Mouse (Mus musculus): Measurements from ENCODE around the gene Pkp4. TPM values are rescaled to one million over a fixed set of nuclear protein-coding genes. Genes with fewer than 3 reads are reported as not detected.

The Pkp4 gene
- total RNA-seq, 1 experiment = 54.3 TPM

DNA sequence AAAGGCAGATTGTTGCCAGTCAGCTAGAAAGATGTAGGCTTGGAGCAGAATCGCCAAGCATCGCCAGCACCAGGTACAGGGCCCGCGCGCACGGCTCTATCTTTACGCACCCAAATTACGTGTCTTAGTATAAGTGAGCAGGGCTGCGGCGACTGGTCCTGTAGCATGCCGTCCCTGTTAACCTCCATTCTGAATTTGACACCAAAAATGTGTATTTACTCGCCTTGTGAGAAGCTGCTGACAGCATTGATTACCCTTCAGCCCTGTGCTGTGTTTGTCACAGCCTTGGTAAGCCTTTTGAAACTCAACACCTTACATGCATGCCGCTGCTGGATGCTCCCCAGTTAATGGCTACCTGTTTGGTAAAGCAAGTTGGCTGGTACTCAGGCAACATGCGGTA lies 105.8 kb downstream of the Pkp4 start:
- Histone ChIP-seq H3K36me3 (ENCODE audit: control insufficient read depth, insufficient read depth, low read length, poor library complexity, severe bottlenecking) (peaks cover 6% of the 10 kb centered on the region; the same call in 1 of the 2 replicates), H3K4me3 (ENCODE audit: insufficient read depth in 1 of 2, low read depth in 1 of 2, low read length in 2 of 2, poor library complexity in 1 of 2, severe bottlenecking in 1 of 2) (no peak overlapping the region), H3K9me3 (ENCODE audit: control insufficient read depth, insufficient read depth, low read depth, low read length) (no peaks in the 10 kb centered on the region), H3K4me1 (ENCODE audit: control insufficient read depth in 2 of 2, insufficient read depth in 2 of 2, low read length in 2 of 2, poor library complexity in 1 of 2) (no peaks in the 10 kb centered on the region), H3K9ac (ENCODE audit: insufficient read depth, low read depth, low read length, poor library complexity, severe bottlenecking) (no peak overlapping the region), H3K27ac (ENCODE audit: insufficient read depth, low read depth, low read length, poor library complexity, severe bottlenecking) (no peak overlapping the region)
- DNase-seq (ENCODE audit: low read depth, low spot score) = no peak
- no peak for TF ChIP-seq CHD2 (IDR thresholded peaks at IDR 0.05; ENCODE audit: low read depth, low read length)
- TF ChIP-seq MAFK (IDR thresholded peaks at IDR 0.05; ENCODE audit: insufficient read depth, low read depth, low read length) = no peak
- no peak for TF ChIP-seq ZC3H11A (IDR thresholded peaks at IDR 0.05; ENCODE audit: borderline replicate concordance, low read depth, low read length)
- no peak for TF ChIP-seq HCFC1 (IDR thresholded peaks at IDR 0.05; ENCODE audit: borderline replicate concordance, insufficient read depth, low read length)
- TF ChIP-seq ZNF384 (IDR thresholded peaks at IDR 0.05; ENCODE audit: low read depth, low read length) = no peak
- in situ Hi-C loops (cut with MboI; ENCODE audit: low sequenced_read_pairs in 2 of 2, unreplicated experiment in 2 of 2) = no loop called here

DNA sequence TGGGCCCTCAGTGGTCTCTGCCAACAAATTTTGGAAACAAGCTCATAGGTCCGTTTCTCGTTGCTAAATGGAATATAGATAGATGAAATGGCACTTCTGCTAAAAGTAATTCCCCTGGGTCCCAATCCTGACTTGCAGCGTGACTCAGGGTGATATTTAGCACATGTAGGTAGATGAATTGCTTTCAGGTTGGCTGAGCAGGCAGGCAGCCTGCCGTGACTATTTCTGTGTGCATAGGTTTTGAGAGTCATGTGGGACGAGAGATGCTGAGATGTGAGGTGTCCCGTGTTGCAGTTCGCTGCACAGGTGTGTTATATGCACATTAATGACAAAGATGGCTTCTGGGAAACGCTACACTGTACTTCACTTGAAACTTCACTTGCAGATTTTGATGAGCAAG lies 111.2 kb downstream of the Pkp4 start:
- Histone ChIP-seq H3K4me3 (ENCODE audit: insufficient read depth in 1 of 2, low read depth in 1 of 2, low read length in 2 of 2, poor library complexity in 1 of 2, severe bottlenecking in 1 of 2) (no peak overlapping the region), H3K9ac (ENCODE audit: insufficient read depth, low read depth, low read length, poor library complexity, severe bottlenecking) (no peak overlapping the region), H3K4me1 (ENCODE audit: control insufficient read depth in 2 of 2, insufficient read depth in 2 of 2, low read length in 2 of 2, poor library complexity in 1 of 2) (no peaks in the 10 kb centered on the region), H3K27ac (ENCODE audit: insufficient read depth, low read depth, low read length, poor library complexity, severe bottlenecking) (no peak overlapping the region), H3K36me3 (ENCODE audit: control insufficient read depth, insufficient read depth, low read length, poor library complexity, severe bottlenecking) (peaks cover 7% of the 10 kb centered on the region; the same call in 1 of the 2 replicates), H3K9me3 (ENCODE audit: control insufficient read depth, insufficient read depth, low read depth, low read length) (no peaks in the 10 kb centered on the region)
- DNase-seq (ENCODE audit: low read depth, low spot score) = no peak
- in situ Hi-C loops (cut with MboI; ENCODE audit: low sequenced_read_pairs in 2 of 2, unreplicated experiment in 2 of 2) = no loop called here
- TF ChIP-seq ZNF384 (IDR thresholded peaks at IDR 0.05; ENCODE audit: low read depth, low read length) (no peak), HCFC1 (IDR thresholded peaks at IDR 0.05; ENCODE audit: borderline replicate concordance, insufficient read depth, low read length) (no peak), ZC3H11A (IDR thresholded peaks at IDR 0.05; ENCODE audit: borderline replicate concordance, low read depth, low read length) (no peak), CHD2 (IDR thresholded peaks at IDR 0.05; ENCODE audit: low read depth, low read length) (no peak), MAFK (IDR thresholded peaks at IDR 0.05; ENCODE audit: insufficient read depth, low read depth, low read length) (no peak)

DNA sequence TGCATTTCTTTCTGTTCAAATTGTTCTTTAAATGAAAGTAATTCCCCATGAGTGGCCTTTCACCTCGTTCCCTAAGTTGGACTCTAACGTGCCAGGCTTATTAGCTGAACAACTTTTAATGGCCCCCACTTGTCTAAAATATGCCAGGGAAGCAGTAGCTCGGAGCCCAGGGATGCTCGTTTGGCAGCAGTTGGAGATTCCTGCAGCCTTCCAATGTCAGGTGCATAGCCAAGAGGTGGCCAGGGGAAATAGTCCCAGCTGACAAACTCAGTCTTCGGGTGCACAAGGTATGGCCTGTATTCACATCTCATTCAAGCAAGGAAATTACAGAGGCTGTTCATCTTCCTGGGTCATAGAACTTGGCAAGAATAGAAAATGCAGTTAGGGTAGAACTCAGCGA lies 112.1 kb downstream of the Pkp4 start:
- TF ChIP-seq CHD2 (IDR thresholded peaks at IDR 0.05; ENCODE audit: low read depth, low read length) = no peak
- TF ChIP-seq ZC3H11A (IDR thresholded peaks at IDR 0.05; ENCODE audit: borderline replicate concordance, low read depth, low read length) = no peak
- no peak for TF ChIP-seq MAFK (IDR thresholded peaks at IDR 0.05; ENCODE audit: insufficient read depth, low read depth, low read length)
- TF ChIP-seq ZNF384 (IDR thresholded peaks at IDR 0.05; ENCODE audit: low read depth, low read length) = no peak
- TF ChIP-seq HCFC1 (IDR thresholded peaks at IDR 0.05; ENCODE audit: borderline replicate concordance, insufficient read depth, low read length) = no peak
- in situ Hi-C loops (cut with MboI; ENCODE audit: low sequenced_read_pairs in 2 of 2, unreplicated experiment in 2 of 2) = no loop called here
- H3K9me3 ChIP-seq (ENCODE audit: control insufficient read depth, insufficient read depth, low read depth, low read length) = no peaks in the 10 kb centered on the region
- H3K4me3 ChIP-seq (ENCODE audit: insufficient read depth in 1 of 2, low read depth in 1 of 2, low read length in 2 of 2, poor library complexity in 1 of 2, severe bottlenecking in 1 of 2) = no peak overlapping the region
- DNase-seq (ENCODE audit: low read depth, low spot score) = no peak
- H3K4me1 ChIP-seq (ENCODE audit: control insufficient read depth in 2 of 2, insufficient read depth in 2 of 2, low read length in 2 of 2, poor library complexity in 1 of 2) = no peaks in the 10 kb centered on the region
- no peak overlapping the region for H3K27ac ChIP-seq (ENCODE audit: insufficient read depth, low read depth, low read length, poor library complexity, severe bottlenecking)
- peaks cover 7% of the 10 kb centered on the region; the same call in 1 of the 2 replicates for H3K36me3 ChIP-seq (ENCODE audit: control insufficient read depth, insufficient read depth, low read length, poor library complexity, severe bottlenecking)
- H3K9ac ChIP-seq (ENCODE audit: insufficient read depth, low read depth, low read length, poor library complexity, severe bottlenecking) = no peak overlapping the region

GRCm38 (mm10) chr2:59280914-59281562 lies 120.4 kb downstream of the Pkp4 start:
- H3K36me3 ChIP-seq (ENCODE audit: control insufficient read depth, insufficient read depth, low read length, poor library complexity, severe bottlenecking) = peaks cover 3% of the 10 kb centered on the region; the same call in 1 of the 2 replicates
- H3K4me1 ChIP-seq (ENCODE audit: control insufficient read depth in 2 of 2, insufficient read depth in 2 of 2, low read length in 2 of 2, poor library complexity in 1 of 2) = peaks cover 2 to 3% of the 10 kb centered on the region in 2 experiments; a peak in 2 of 4 replicates
- TF ChIP-seq HCFC1 (IDR thresholded peaks at IDR 0.05; ENCODE audit: borderline replicate concordance, insufficient read depth, low read length) (no peak), MAFK (IDR thresholded peaks at IDR 0.05; ENCODE audit: insufficient read depth, low read depth, low read length) (no peak), CHD2 (IDR thresholded peaks at IDR 0.05; ENCODE audit: low read depth, low read length) (no peak), ZC3H11A (IDR thresholded peaks at IDR 0.05; ENCODE audit: borderline replicate concordance, low read depth, low read length) (no peak)
- no peak for DNase-seq (ENCODE audit: low read depth, low spot score)
- no peak overlapping the region for H3K27ac ChIP-seq (ENCODE audit: insufficient read depth, low read depth, low read length, poor library complexity, severe bottlenecking)
- in situ Hi-C loops (cut with MboI; ENCODE audit: low sequenced_read_pairs in 2 of 2, unreplicated experiment in 2 of 2) = no loop called here
- H3K9me3 ChIP-seq (ENCODE audit: control insufficient read depth, insufficient read depth, low read depth, low read length) = no peaks in the 10 kb centered on the region
- no peak overlapping the region for H3K4me3 ChIP-seq (ENCODE audit: insufficient read depth in 1 of 2, low read depth in 1 of 2, low read length in 2 of 2, poor library complexity in 1 of 2, severe bottlenecking in 1 of 2)
- no peak overlapping the region for H3K9ac ChIP-seq (ENCODE audit: insufficient read depth, low read depth, low read length, poor library complexity, severe bottlenecking)

All from ES-E14 (cell line).